Mouse (Mus musculus): ENCODE results near the gene Nufip1. TPM values are rescaled to one million over a fixed set of nuclear protein-coding genes. Genes with fewer than 3 reads are reported as not detected.

The Nufip1 gene
- polyA plus RNA-seq (2015; fragmentation: Illumina TruSeq; extraction: RNeasy Lipid Tissue Mini Kit (QIAGEN cat#74804); ENCODE audit: insufficient read depth, low replicate concordance), result 13.6 TPM

GRCm38 (mm10) chr14:76110396-76111221 is at the start of gene Nufip1, which contains the start of gene Gpalpp1:
Gene Nufip1, plus strand, starts transcription at chr14:76110891.
Gene Gpalpp1, minus strand, starts transcription at chr14:76110760.

Other genes starting within 250 kb of the Nufip1 start
- gene Kctd4, start 155.9 kb upstream of the Nufip1 start, polyA plus RNA-seq (2015; fragmentation: Illumina TruSeq; extraction: RNeasy Lipid Tissue Mini Kit (QIAGEN cat#74804); ENCODE audit: insufficient read depth, low replicate concordance), result not detected
- 33.7 TPM for gene Gtf2f2, start 100.0 kb upstream of the Nufip1 start, polyA plus RNA-seq (2015; fragmentation: Illumina TruSeq; extraction: RNeasy Lipid Tissue Mini Kit (QIAGEN cat#74804); ENCODE audit: insufficient read depth, low replicate concordance)
- 35.5 TPM for gene Gpalpp1, start 131 bp upstream of the Nufip1 start, polyA plus RNA-seq (2015; fragmentation: Illumina TruSeq; extraction: RNeasy Lipid Tissue Mini Kit (QIAGEN cat#74804); ENCODE audit: insufficient read depth, low replicate concordance)

Measured in spleen, adult 10 weeks (tissue).